Mouse (Mus musculus) MEL (cell line): Measurements from ENCODE around the gene Misp. TPM values are rescaled to one million over a fixed set of nuclear protein-coding genes. Genes with fewer than 3 reads are reported as not detected.

Experiments used
- DNase-seq: peaks from one replicate; pipeline ENCODE4 v3.0.0; 2011; ENCODE audit warnings: low read depth, low spot score
- H3K27ac ChIP-seq: 2 replicates; pipeline ENCODE4 v1.5.1; 2012; ENCODE audit warnings: low read depth, mild to moderate bottlenecking, control low read depth, low read length, moderate library complexity; ENCODE audit not compliant: control insufficient read depth
- H3K27me3 ChIP-seq, 2 experiments: fragments of 150-350 bp in 1 of 2; sonication (generic) in 1 of 2; 2 replicates each; pipeline ENCODE4 v1.6.1; 2012; ENCODE audit warnings: low read length in 2 of 2, mild to moderate bottlenecking in 2 of 2, improper control_type of control experiment in 1 of 2, moderate library complexity in 1 of 2; ENCODE audit not compliant: insufficient read depth in 2 of 2, control insufficient read depth in 1 of 2
- H3K36me3 ChIP-seq, 2 experiments: 2 replicates each; pipeline ENCODE4 v1.6.1; 2012 to 2014; ENCODE audit warnings: low read length in 2 of 2, improper control_type of control experiment in 1 of 2, inconsistent platforms in 1 of 2, mild to moderate bottlenecking in 1 of 2; ENCODE audit not compliant: insufficient read depth in 2 of 2, control insufficient read depth in 1 of 2
- H3K4me1 ChIP-seq, 2 experiments: fragments of 150-350 bp in 1 of 2; sonication (generic) in 1 of 2; 2 replicates each; pipeline ENCODE4 v1.6.1; 2012; ENCODE audit warnings: low read length in 2 of 2, improper control_type of control experiment in 1 of 2, mild to moderate bottlenecking in 1 of 2; ENCODE audit not compliant: insufficient read depth in 2 of 2, control insufficient read depth in 1 of 2
- H3K4me3 ChIP-seq, 2 experiments: fragments of 150-350 bp in 1 of 2; sonication (generic) in 1 of 2; 2 replicates each; pipeline ENCODE4 v1.5.1; 2012; ENCODE audit warnings: low read depth in 2 of 2, low read length in 2 of 2, mild to moderate bottlenecking in 2 of 2, moderate library complexity in 2 of 2, control low read depth in 1 of 2, improper control_type of control experiment in 1 of 2; ENCODE audit not compliant: control insufficient read depth in 1 of 2, insufficient read depth in 1 of 2
- H3K79me2 ChIP-seq: 2 replicates; pipeline ENCODE4 v1.6.1; 2012; ENCODE audit warnings: mild to moderate bottlenecking, low read length, moderate library complexity; ENCODE audit not compliant: control insufficient read depth, poor library complexity, insufficient read depth
- H3K9ac ChIP-seq: 2 replicates; pipeline ENCODE4 v1.6.1; 2012; ENCODE audit warnings: low read depth, mild to moderate bottlenecking, control low read depth, low read length, moderate library complexity; ENCODE audit not compliant: control insufficient read depth, poor library complexity, severe bottlenecking
- H3K9me3 ChIP-seq: fragments of 150-350 bp; sonication (generic); replicated peaks from 2 replicates; pipeline ENCODE4 v1.6.1; 2012; ENCODE audit warnings: mild to moderate bottlenecking, low read length, improper control_type of control experiment, moderate library complexity; ENCODE audit not compliant: insufficient read depth
- CHD2 ChIP-seq: IDR thresholded peaks from 2 replicates; pipeline ENCODE4 v1.6.1; 2011; ENCODE audit warnings: low read length, improper control_type of control experiment
- CTCF ChIP-seq, 3 experiments: IDR thresholded peaks in 2 of 3; conservative IDR thresholded peaks in 1 of 3; 2 replicates each; pipeline ENCODE4 v1.5.1; 2011 to 2012; ENCODE audit warnings: low read length in 3 of 3, low read depth in 2 of 3, mild to moderate bottlenecking in 2 of 3, improper control_type of control experiment in 1 of 3, inconsistent platforms in 1 of 3, mixed read lengths in 1 of 3, moderate library complexity in 1 of 3; ENCODE audit not compliant: control insufficient read depth in 1 of 3, insufficient read depth in 1 of 3, poor library complexity in 1 of 3, severe bottlenecking in 1 of 3
- GATA1 ChIP-seq: IDR thresholded peaks from 2 replicates; pipeline ENCODE4 v1.6.1; 2011; ENCODE audit warnings: low read depth, low read length, improper control_type of control experiment
- HCFC1 ChIP-seq: IDR thresholded peaks from 2 replicates; pipeline ENCODE4 v1.6.1; 2012; ENCODE audit warnings: low read depth, mild to moderate bottlenecking, inconsistent platforms, low read length, improper control_type of control experiment, moderate library complexity
- JUND ChIP-seq: IDR thresholded peaks from 2 replicates; pipeline ENCODE4 v1.6.1; 2011; ENCODE audit warnings: low read depth, mild to moderate bottlenecking, improper control_type of control experiment, low read length
- KAT2A ChIP-seq: conservative IDR thresholded peaks from 2 replicates; pipeline ENCODE4 v1.6.1; 2012; ENCODE audit warnings: low read depth, low read length, improper control_type of control experiment, inconsistent platforms
- MAX ChIP-seq: IDR thresholded peaks from 2 replicates; pipeline ENCODE4 v1.6.1; 2011; ENCODE audit warnings: low read length, improper control_type of control experiment
- MEF2A ChIP-seq: IDR thresholded peaks from 2 replicates; pipeline ENCODE4 v1.6.1; 2014; ENCODE audit warnings: low read depth, mild to moderate bottlenecking, inconsistent platforms, low read length, improper control_type of control experiment; ENCODE audit not compliant: poor library complexity, insufficient replicate concordance, severe bottlenecking; ENCODE audit errors: extremely low read depth
- MXI1 ChIP-seq: IDR thresholded peaks from 2 replicates; pipeline ENCODE4 v1.6.1; 2011; ENCODE audit warnings: mild to moderate bottlenecking, low read depth, low read length, improper control_type of control experiment
- MYB ChIP-seq: IDR thresholded peaks from 2 replicates; pipeline ENCODE4 v1.6.1; 2011; ENCODE audit warnings: mild to moderate bottlenecking, low read depth, low read length, improper control_type of control experiment
- NELFE ChIP-seq: IDR thresholded peaks from 2 replicates; pipeline ENCODE4 v1.6.1; 2011; ENCODE audit warnings: low read depth, low read length, improper control_type of control experiment
- POLR2AphosphoS5 ChIP-seq: IDR thresholded peaks from 2 replicates; pipeline ENCODE4 v1.6.1; 2012; ENCODE audit warnings: low read depth, borderline replicate concordance, mild to moderate bottlenecking, inconsistent platforms, low read length, moderate library complexity, mixed read lengths
- SIN3A ChIP-seq: IDR thresholded peaks from 2 replicates; pipeline ENCODE4 v1.6.1; 2012; ENCODE audit warnings: low read length, improper control_type of control experiment, inconsistent platforms
- SMC3 ChIP-seq: IDR thresholded peaks from 2 replicates; pipeline ENCODE4 v1.6.1; 2011; ENCODE audit warnings: low read depth, low read length, improper control_type of control experiment
- TBP ChIP-seq: IDR thresholded peaks from 2 replicates; pipeline ENCODE4 v1.8.0; 2011; ENCODE audit warnings: low read depth, low read length, improper control_type of control experiment
- UBTF ChIP-seq: IDR thresholded peaks from 2 replicates; pipeline ENCODE4 v1.6.1; 2012; ENCODE audit warnings: low read depth, mild to moderate bottlenecking, inconsistent platforms, low read length, improper control_type of control experiment, moderate library complexity, borderline replicate concordance; ENCODE audit not compliant: insufficient read depth
- USF1 ChIP-seq: IDR thresholded peaks from 2 replicates; pipeline ENCODE4 v1.6.1; 2014; ENCODE audit warnings: low read depth, mild to moderate bottlenecking, inconsistent platforms, low read length, improper control_type of control experiment, moderate library complexity
- ZC3H11A ChIP-seq: IDR thresholded peaks from 2 replicates; pipeline ENCODE4 v1.6.1; 2012; ENCODE audit warnings: low read depth, mild to moderate bottlenecking, inconsistent platforms, low read length, improper control_type of control experiment
- ZMIZ1 ChIP-seq: IDR thresholded peaks from 2 replicates; pipeline ENCODE4 v1.6.1; 2012; ENCODE audit warnings: low read depth, mild to moderate bottlenecking, inconsistent platforms, low read length, improper control_type of control experiment, moderate library complexity
- ZNF384 ChIP-seq: IDR thresholded peaks from 2 replicates; pipeline ENCODE4 v1.6.1; 2012; ENCODE audit warnings: low read depth, mild to moderate bottlenecking, inconsistent platforms, low read length, improper control_type of control experiment
- polyA plus RNA-seq, 2 experiments: library from polyadenylated mRNA; stranded (reverse) in 1 of 2; unstranded in 1 of 2; fragments of >175 nt in 1 of 2; fragments of >200 nt in 1 of 2; gene quantifications; 2 replicates each; pipeline versions ENCODE4 v1.2.1 to v1.2.4; 2012; ENCODE audit warnings: low replicate concordance in 2 of 2, low read depth in 1 of 2; ENCODE audit not compliant: insufficient read length in 2 of 2, insufficient read depth in 1 of 2, missing spikeins in 1 of 2
- total RNA-seq: library from RNA; depleted of rRNA; stranded (reverse); fragments of 300-350 nt; gene quantifications from 2 replicates; pipeline ENCODE4 v1.2.3, GENCODE M21; 2012

Gene Misp
- total and polyA plus RNA-seq, 3 experiments: not detected

GRCm38 (mm10) chr10:79831583-79831982 lies 10.8 kb downstream of the Misp start:
- no peak overlapping the region for H3K9ac ChIP-seq
- H3K4me3 ChIP-seq: no peak overlapping the region
- H3K79me2 ChIP-seq: no peaks in the 10 kb centered on the region
- no peaks in the 10 kb centered on the region for H3K27me3 ChIP-seq
- no peak overlapping the region for H3K27ac ChIP-seq
- peak; percentile 45 for DNase-seq
- H3K36me3 ChIP-seq: no peaks in the 10 kb centered on the region
- TF ChIP-seq MAX (0 out of 2 replicates have a peak, but pooled peaks have one; percentile 27), TBP (peak; percentile 70; the same call in 1 of the 2 replicates), USF1 (peak; percentile 76), NELFE (no peak)
- H3K9me3 ChIP-seq: no peaks in the 10 kb centered on the region
- H3K4me1 ChIP-seq: peaks cover 3 to 9% of the 10 kb centered on the region in 2 experiments

GRCm38 (mm10) chr10:79832026-79832785 lies 11.4 kb downstream of the Misp start:
- Histone ChIP-seq H3K4me1 (peaks cover 3 to 9% of the 10 kb centered on the region in 2 experiments), H3K4me3 (no peak overlapping the region), H3K9ac (no peak overlapping the region), H3K27ac (no peak overlapping the region), H3K79me2 (no peaks in the 10 kb centered on the region), H3K36me3 (no peaks in the 10 kb centered on the region), H3K9me3 (no peaks in the 10 kb centered on the region), H3K27me3 (no peaks in the 10 kb centered on the region)
- DNase-seq: peak; percentile 53
- TF ChIP-seq ZMIZ1: no peak
- no peak for TF ChIP-seq MAX
- no peak for TF ChIP-seq POLR2AphosphoS5
- no peak for TF ChIP-seq CTCF (IDR thresholded peaks at IDR 0.05 in 2 of 3, conservative IDR thresholded peaks at IDR 0.05 in 1 of 3; ENCODE audit: control insufficient read depth in 1 of 3, insufficient read depth in 1 of 3, low read depth in 2 of 3, low read length in 3 of 3, poor library complexity in 1 of 3, severe bottlenecking in 1 of 3)
- TF ChIP-seq KAT2A: no peak
- no peak for TF ChIP-seq GATA1
- no peak for TF ChIP-seq JUND
- TF ChIP-seq MXI1: no peak
- no peak for TF ChIP-seq ZC3H11A
- no peak for TF ChIP-seq MEF2A
- no peak for TF ChIP-seq UBTF
- no peak for TF ChIP-seq CHD2
- no peak for TF ChIP-seq SIN3A
- TF ChIP-seq ZNF384: no peak
- no peak for TF ChIP-seq MYB
- TF ChIP-seq HCFC1: no peak
- no peak for TF ChIP-seq SMC3
- no peak for TF ChIP-seq USF1
- TF ChIP-seq TBP: no peak
